ENCODE assay signal across 29 mouse cellular contexts in the genomic region with DNA sequence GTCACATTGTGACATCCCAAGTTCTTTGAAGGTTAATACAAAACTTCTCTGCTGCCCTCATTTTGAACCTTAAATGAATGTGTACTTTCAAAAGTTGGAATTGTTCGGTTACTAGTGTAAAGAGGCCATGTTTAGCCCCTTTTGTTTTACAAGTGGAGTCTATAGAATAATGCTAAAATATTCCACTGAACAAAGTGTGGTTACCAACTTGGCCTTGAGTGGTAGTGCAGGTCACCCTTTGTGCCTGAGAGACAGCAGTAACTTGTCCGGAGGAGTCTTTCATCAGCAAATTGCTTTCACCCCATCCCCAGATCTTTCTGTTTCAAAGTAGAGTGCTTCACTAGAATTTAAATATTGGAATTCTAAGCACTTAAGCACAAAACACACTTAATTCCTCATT. TPM values are rescaled to one million over a fixed set of nuclear protein-coding genes. Genes with fewer than 3 reads are reported as not detected.
"Had no signal": no experiment of that assay in that cellular context is flagged by ENCODE, and none has a peak within 500 bp of the region (broad histone marks: within the 10 kb centered on the region; RNA-seq: fewer than 3 reads in every experiment).

No protein-coding gene starts in this region.

- H3K9me3 ChIP-seq: embryonic facial prominence, embryonic 10.5 days; embryonic facial prominence, embryonic 12.5 days; embryonic facial prominence, embryonic 13.5 days; embryonic facial prominence, embryonic 15.5 days; forebrain, embryonic 10.5 days; forebrain, embryonic 12.5 days; forebrain, embryonic 13.5 days; forebrain, embryonic 15.5 days; heart, embryonic 10.5 days had no signal

- H3K4me2 ChIP-seq: embryonic facial prominence, embryonic 12.5 days; embryonic facial prominence, embryonic 13.5 days; embryonic facial prominence, embryonic 15.5 days; forebrain, embryonic 12.5 days; forebrain, embryonic 13.5 days; forebrain, embryonic 15.5 days; heart, embryonic 11.5 days had no signal

- H3K9ac ChIP-seq: embryonic facial prominence, embryonic 12.5 days; embryonic facial prominence, embryonic 13.5 days; embryonic facial prominence, embryonic 15.5 days; forebrain, embryonic 12.5 days; forebrain, embryonic 13.5 days; forebrain, embryonic 15.5 days; forebrain, postnatal 0 days had no signal

- DNase-seq: cerebellum, postnatal 10 days; cerebellum, postnatal 14 days; cerebellum, postnatal 25 days; cerebellum, postnatal 36 days; embryo, embryonic 11 days; forebrain, postnatal 0 days; gastrocnemius, adult 2 months; gastrocnemius, postnatal 10 days; gastrocnemius, postnatal 14 days; gastrocnemius, postnatal 25 days; gastrocnemius, postnatal 36 days; heart, adult 11 months; heart, adult 18-20 months; heart, adult 2 months had no signal

- H3K27ac ChIP-seq: embryonic facial prominence, embryonic 10.5 days; embryonic facial prominence, embryonic 12.5 days; embryonic facial prominence, embryonic 13.5 days; embryonic facial prominence, embryonic 15.5 days; forebrain, embryonic 10.5 days; forebrain, embryonic 12.5 days; forebrain, embryonic 13.5 days; forebrain, embryonic 15.5 days; gastrocnemius, adult 2 months; heart, adult 2 months; heart, embryonic 10.5 days had no signal

- H3K4me1 ChIP-seq: embryonic facial prominence, embryonic 10.5 days; embryonic facial prominence, embryonic 12.5 days; embryonic facial prominence, embryonic 13.5 days; embryonic facial prominence, embryonic 15.5 days; forebrain, embryonic 12.5 days; forebrain, embryonic 13.5 days; forebrain, embryonic 15.5 days; heart, embryonic 10.5 days had no signal

- H3K27me3 ChIP-seq: embryonic facial prominence, embryonic 12.5 days; forebrain, embryonic 12.5 days; forebrain, embryonic 13.5 days; forebrain, embryonic 15.5 days had no signal

- H3K4me3 ChIP-seq: embryonic facial prominence, embryonic 10.5 days; embryonic facial prominence, embryonic 12.5 days; embryonic facial prominence, embryonic 13.5 days; embryonic facial prominence, embryonic 15.5 days; erythroblast, embryonic 14.5 days; forebrain, embryonic 10.5 days; forebrain, embryonic 12.5 days; forebrain, embryonic 13.5 days; forebrain, embryonic 15.5 days; gastrocnemius, adult 2 months; heart, adult 2 months; heart, embryonic 10.5 days had no signal

- ATAC-seq: forebrain, embryonic 13.5 days; forebrain, embryonic 14.5 days; forebrain, embryonic 15.5 days; forebrain, embryonic 16.5 days; forebrain, postnatal 0 days had no signal

- H3K36me3 ChIP-seq: embryonic facial prominence, embryonic 10.5 days; embryonic facial prominence, embryonic 12.5 days; embryonic facial prominence, embryonic 13.5 days; embryonic facial prominence, embryonic 15.5 days; forebrain, embryonic 10.5 days; forebrain, embryonic 12.5 days; forebrain, embryonic 15.5 days; heart, embryonic 10.5 days had no signal

RNA-seq across cellular contexts. Expression of gene Ccdc160, which starts 31.8 kb away (rescaled TPM):
- total RNA-seq: common myeloid progenitor, adult 5-6 weeks; gastrocnemius, postnatal 25 days; granulocyte monocyte progenitor cell, adult 5-6 weeks had no signal
- polyA plus RNA-seq: embryonic facial prominence, embryonic 13.5 days; erythroblast, embryonic 14.5 days; heart, adult 2 months had no signal
